Mouse (Mus musculus) kidney, embryonic 16.5 days (tissue): ENCODE measurements around the gene 1700001P01Rik. TPM values are rescaled to one million over a fixed set of nuclear protein-coding genes. Genes with fewer than 3 reads are reported as not detected.

Experiments used
- ATAC-seq: fragments of 200-750 bp; cut with Nextera tagmentation; 2 replicates; pipeline ENCODE4 v1.8.0; 2017; ENCODE audit warnings: moderate TSS enrichment; ENCODE audit not compliant: low FRiP score, low TSS enrichment
- H3K27ac ChIP-seq: fragments of 300-500 bp; sonication (generic); 2 replicates; pipeline ENCODE4 v1.5.1; 2014; ENCODE audit warnings: low read length
- H3K27me3 ChIP-seq: fragments of 300-500 bp; sonication (generic); 2 replicates; pipeline ENCODE4 v1.6.1; 2014; ENCODE audit warnings: low read length, control low read depth, mixed read lengths; ENCODE audit not compliant: insufficient read depth
- H3K36me3 ChIP-seq: fragments of 300-500 bp; sonication (generic); 2 replicates; pipeline ENCODE4 v1.6.1; 2014; ENCODE audit warnings: low read length, control low read depth, mixed read lengths; ENCODE audit not compliant: insufficient read depth
- H3K4me1 ChIP-seq: fragments of 300-500 bp; sonication (generic); 2 replicates; pipeline ENCODE4 v1.6.1; 2014; ENCODE audit warnings: low read length, control low read depth, mixed read lengths; ENCODE audit not compliant: insufficient read depth
- H3K4me2 ChIP-seq: fragments of 300-500 bp; sonication (generic); replicated peaks from 2 replicates; pipeline ENCODE4 v1.6.1; 2014; ENCODE audit warnings: low read depth, low read length
- H3K4me3 ChIP-seq: fragments of 300-500 bp; sonication (generic); 2 replicates; pipeline ENCODE4 v1.5.1; 2014; ENCODE audit warnings: mild to moderate bottlenecking, low read length
- H3K9ac ChIP-seq: fragments of 300-500 bp; sonication (generic); replicated peaks from 2 replicates; pipeline ENCODE4 v1.6.1; 2014; ENCODE audit warnings: low read length
- H3K9me3 ChIP-seq: fragments of 300-500 bp; sonication (generic); 2 replicates; pipeline ENCODE4 v1.6.1; 2016; ENCODE audit warnings: low read length, control low read depth
- WGBS: fragments of 180-500 bp; shearing (Covaris S2); extraction: QIAGEN DNeasy Blood & Tissue Kit; methylation state at CpG from one replicate; pipeline ENCODE4 v1.1.7; 2014; 5-methylcytosine and 5-hydroxymethylcytosine counted together
- polyA plus RNA-seq: library from polyadenylated mRNA; unstranded; fragments of >200 nt; fragmentation: Nextera tagmentation; extraction: Ambion mirVana; gene quantifications from 2 replicates; pipeline ENCODE4 v1.2.1, GENCODE M21; 2015

1700001P01Rik gene
- polyA plus RNA-seq, 1 experiment from 2014 or later: 0.27 TPM

DNA sequence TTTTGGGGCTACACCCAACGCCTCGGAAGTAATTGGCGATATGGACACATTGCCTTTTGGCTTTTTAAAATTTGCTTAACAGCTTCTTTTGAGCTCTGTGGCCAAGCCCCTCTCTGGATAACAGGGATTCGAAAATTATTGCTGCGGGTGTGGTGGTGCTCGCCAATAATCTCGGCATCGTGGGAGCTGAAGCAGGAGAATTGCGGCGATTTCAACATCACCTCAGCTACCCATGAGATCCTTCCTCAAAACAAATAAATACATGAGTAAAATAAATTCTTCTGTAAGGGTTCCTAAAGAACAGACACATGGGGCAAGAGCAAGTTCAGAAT lies 6.8 kb upstream of the 1700001P01Rik start:
- Histone ChIP-seq H3K9ac (peak overlapping the region; percentile 99), H3K4me3 (peak overlapping the region; percentile 100), H3K4me1 (peaks cover 21% of the 10 kb centered on the region), H3K4me2 (peak overlapping the region; percentile 72), H3K27me3 (no peaks in the 10 kb centered on the region), H3K36me3 (peaks cover 38% of the 10 kb centered on the region), H3K27ac (peak overlapping the region; percentile 95), H3K9me3 (no peaks in the 10 kb centered on the region)
- WGBS: under 1% methylated on average over 10 of the region's 10 CpGs
- peak; percentile 43; the same call in 1 of the 2 replicates for ATAC-seq

- Histone ChIP-seq H3K9me3 (no peaks in the 10 kb centered on the region), H3K4me3 (peak within 1 kb of the TSS; percentile 100), H3K36me3 (peaks cover 43% of the 10 kb centered on the region), H3K4me1 (peaks cover 21% of the 10 kb centered on the region), H3K9ac (peak within 1 kb of the TSS; percentile 99), H3K4me2 (peak within 1 kb of the TSS; percentile 75), H3K27ac (peak within 1 kb of the TSS; percentile 95), H3K27me3 (no peaks in the 10 kb centered on the region)
- peak; percentile 93 for ATAC-seq
- under 1% methylated on average over 67 of the region's 67 CpGs for WGBS
Observed at GRCm38 (mm10) chr11:97781832-97782563, 6.3 kb upstream of the 1700001P01Rik start, which contains the start of gene Rpl23. Gene Rpl23 (minus strand): TSS chr11:97782437.

DNA sequence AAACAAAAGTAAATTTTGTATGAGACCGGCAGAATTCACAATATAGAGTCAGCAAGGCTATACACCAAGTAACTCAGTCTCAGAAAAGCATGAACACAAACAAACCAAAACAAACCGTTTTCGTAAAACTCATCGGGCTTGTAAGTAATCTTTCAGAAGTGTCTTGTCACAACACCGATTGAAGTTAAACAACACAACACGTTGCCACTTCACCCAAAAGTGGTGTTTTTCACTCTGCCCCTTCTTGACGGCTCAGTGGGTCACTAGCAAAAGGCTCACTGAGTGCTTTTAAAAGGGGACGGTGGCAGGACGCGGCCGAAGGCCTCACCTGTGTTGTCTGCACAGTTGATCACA lies 5.7 kb upstream of the 1700001P01Rik start:
- under 1% methylated on average over 11 of the region's 11 CpGs for WGBS
- H3K9ac ChIP-seq: peak overlapping the region; percentile 99
- peaks cover 48% of the 10 kb centered on the region for H3K36me3 ChIP-seq
- H3K9me3 ChIP-seq: no peaks in the 10 kb centered on the region
- peaks cover 21% of the 10 kb centered on the region for H3K4me1 ChIP-seq
- H3K4me2 ChIP-seq: peak overlapping the region; percentile 75
- peak overlapping the region; percentile 100 for H3K4me3 ChIP-seq
- H3K27ac ChIP-seq: peak overlapping the region; percentile 95
- no peak for ATAC-seq
- H3K27me3 ChIP-seq: no peaks in the 10 kb centered on the region

DNA sequence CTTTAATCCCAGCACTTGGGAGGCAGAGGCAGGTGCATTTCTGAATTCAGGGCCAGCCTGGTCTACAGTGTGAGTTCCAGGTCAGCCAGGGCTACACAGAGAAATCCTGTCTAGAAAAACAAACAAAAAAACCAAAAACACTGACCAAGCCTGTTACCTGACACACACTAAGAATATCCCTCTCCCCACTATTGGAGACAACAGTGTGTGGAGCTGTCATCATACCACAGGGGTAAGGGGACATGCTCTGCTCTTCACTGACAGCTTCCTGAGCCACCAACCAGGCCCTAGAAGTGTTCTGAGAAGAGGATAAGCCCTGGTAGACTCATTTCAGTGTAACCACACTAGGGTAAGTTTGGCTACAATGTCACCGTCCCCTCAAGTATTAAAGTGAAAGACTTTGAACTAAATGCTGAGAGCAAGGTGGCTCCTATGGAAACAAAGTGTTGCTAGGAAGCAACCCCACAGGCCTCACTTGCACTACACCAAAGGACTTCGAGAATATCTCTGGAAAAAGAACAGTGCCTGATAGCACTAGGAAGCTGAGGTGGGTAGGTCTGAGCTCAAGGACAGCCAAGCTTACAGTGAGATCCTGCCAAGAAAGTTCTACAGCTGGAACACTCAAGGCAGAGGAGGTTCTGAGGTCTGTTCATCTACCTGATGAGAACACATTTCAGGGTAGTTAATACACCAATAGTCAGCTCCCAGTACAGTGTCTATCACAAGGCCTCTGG lies 4.4 kb upstream of the 1700001P01Rik start:
- no peaks in the 10 kb centered on the region for H3K27me3 ChIP-seq
- peaks cover 21% of the 10 kb centered on the region for H3K4me1 ChIP-seq
- H3K36me3 ChIP-seq: peaks cover 58% of the 10 kb centered on the region
- peak overlapping the region; percentile 75 for H3K4me2 ChIP-seq
- 78% methylated on average over 2 of the region's 2 CpGs for WGBS
- no peaks in the 10 kb centered on the region for H3K9me3 ChIP-seq
- peak overlapping the region; percentile 99 for H3K9ac ChIP-seq
- ATAC-seq: no peak
- H3K4me3 ChIP-seq: peak overlapping the region; percentile 100
- no peak overlapping the region for H3K27ac ChIP-seq

DNA sequence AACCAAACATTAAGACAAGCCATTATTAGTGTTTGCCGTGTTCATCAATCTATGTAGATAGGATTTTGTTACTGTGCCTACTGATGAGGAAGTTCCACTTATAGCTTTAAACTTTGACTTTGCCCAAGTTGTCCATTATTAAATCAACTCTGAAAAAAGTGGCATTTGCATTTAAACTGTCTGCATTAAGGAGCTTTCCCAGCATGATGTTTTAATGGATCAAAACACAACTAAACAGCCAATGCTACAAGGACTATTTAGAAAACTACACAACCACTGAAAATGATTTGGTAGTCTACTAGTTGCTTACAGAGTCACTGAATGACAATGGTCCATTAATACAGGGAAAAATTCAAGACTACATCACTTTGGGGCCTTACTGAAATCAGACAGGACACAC lies 3.2 kb upstream of the 1700001P01Rik start:
- H3K4me2 ChIP-seq: no peak overlapping the region
- H3K9ac ChIP-seq: no peak overlapping the region
- ATAC-seq: no peak
- H3K9me3 ChIP-seq: no peaks in the 10 kb centered on the region
- no peak overlapping the region for H3K4me3 ChIP-seq
- 89% methylated on average over 1 of the region's 1 CpGs for WGBS
- H3K27ac ChIP-seq: no peak overlapping the region
- H3K27me3 ChIP-seq: no peaks in the 10 kb centered on the region
- peaks cover 21% of the 10 kb centered on the region for H3K4me1 ChIP-seq
- H3K36me3 ChIP-seq: peaks cover 58% of the 10 kb centered on the region

DNA sequence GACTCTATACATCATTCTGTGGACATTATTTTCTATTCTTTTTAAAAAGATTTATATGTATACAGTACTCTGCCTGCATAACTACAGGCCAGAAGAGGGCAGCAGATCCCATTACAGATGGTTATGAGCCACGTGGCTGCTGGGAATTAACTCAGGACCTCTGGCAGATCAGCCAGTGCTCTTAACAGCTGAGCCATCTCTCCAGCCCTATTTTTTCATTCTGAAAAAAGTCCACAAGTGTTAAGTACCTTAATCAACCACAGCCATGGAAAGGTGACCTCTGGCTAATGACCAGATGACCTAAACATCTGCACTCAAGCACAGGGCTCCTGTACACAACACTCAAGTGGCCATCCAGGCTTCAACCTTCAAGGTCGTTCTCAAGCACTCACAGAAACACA lies 1.4 kb upstream of the 1700001P01Rik start:
- H3K9ac ChIP-seq: no peak overlapping the region
- no peaks in the 10 kb centered on the region for H3K27me3 ChIP-seq
- peaks cover 58% of the 10 kb centered on the region for H3K36me3 ChIP-seq
- no peaks in the 10 kb centered on the region for H3K9me3 ChIP-seq
- 49% methylated on average over 2 of the region's 2 CpGs for WGBS
- H3K4me3 ChIP-seq: no peak overlapping the region
- no peak overlapping the region for H3K27ac ChIP-seq
- peaks cover 18% of the 10 kb centered on the region for H3K4me1 ChIP-seq
- no peak overlapping the region for H3K4me2 ChIP-seq
- peak; percentile 43 for ATAC-seq

DNA sequence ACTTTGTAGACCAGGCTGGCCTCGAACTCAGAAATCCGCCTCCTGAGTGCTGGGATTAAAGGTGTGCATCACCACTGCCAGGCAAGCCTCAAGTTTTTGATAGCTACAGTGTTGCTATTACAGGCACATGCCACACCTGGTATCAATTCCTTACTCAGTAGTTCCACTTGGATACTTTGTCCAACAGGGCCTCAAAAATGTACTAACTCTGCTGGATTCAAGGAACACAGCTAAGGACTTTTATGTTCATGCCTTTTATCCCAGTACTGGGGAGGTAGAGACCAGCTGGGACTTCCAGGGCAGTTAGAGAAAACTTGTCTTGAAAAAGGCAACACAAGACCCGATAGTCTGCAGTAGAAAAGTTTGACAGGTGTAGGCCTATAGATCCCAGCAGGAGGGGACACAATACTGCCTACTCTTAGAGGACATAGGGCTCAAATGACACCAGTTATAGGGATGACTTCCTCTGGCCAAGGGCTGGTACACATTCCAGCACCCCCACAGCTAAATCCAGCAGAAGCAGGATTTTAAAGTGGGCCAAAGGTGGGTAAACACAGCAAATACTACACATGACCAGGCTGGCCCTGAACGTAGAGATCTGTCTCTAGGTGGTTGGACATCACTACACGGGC lies 895 bp upstream of the 1700001P01Rik start:
- Histone ChIP-seq H3K4me2 (no peak overlapping the region), H3K9ac (no peak overlapping the region), H3K9me3 (no peaks in the 10 kb centered on the region), H3K4me1 (peaks cover 18% of the 10 kb centered on the region), H3K36me3 (peaks cover 58% of the 10 kb centered on the region), H3K27ac (no peak overlapping the region), H3K4me3 (no peak overlapping the region), H3K27me3 (no peaks in the 10 kb centered on the region)
- ATAC-seq: peak; percentile 52; the same call in 1 of the 2 replicates
- 63% methylated on average over 5 of the region's 5 CpGs for WGBS

- Histone ChIP-seq H3K27me3 (no peaks in the 10 kb centered on the region), H3K4me2 (no peak overlapping the region), H3K4me3 (no peak overlapping the region), H3K9ac (no peak overlapping the region), H3K4me1 (peaks cover 8% of the 10 kb centered on the region), H3K9me3 (no peaks in the 10 kb centered on the region), H3K27ac (no peak overlapping the region), H3K36me3 (peaks cover 46% of the 10 kb centered on the region)
- 79% methylated on average over 13 of the region's 13 CpGs for WGBS
- ATAC-seq: no peak
Observed at GRCm38 (mm10) chr11:97775186-97775585, 532 bp downstream of the 1700001P01Rik start.

- H3K4me1 ChIP-seq: no peaks in the 10 kb centered on the region
- 78% methylated on average over 14 of the region's 14 CpGs for WGBS
Observed at GRCm38 (mm10) chr11:97771410-97771809, 4.3 kb downstream of the 1700001P01Rik start.

More at GRCm38 (mm10) chr11:97771410-97771809, 4.3 kb downstream of the 1700001P01Rik start:
- no peak for ATAC-seq
- no peak overlapping the region for H3K9ac ChIP-seq
- H3K27me3 ChIP-seq: no peaks in the 10 kb centered on the region
- H3K36me3 ChIP-seq: peaks cover 9% of the 10 kb centered on the region
- no peak overlapping the region for H3K27ac ChIP-seq
- H3K4me3 ChIP-seq: no peak overlapping the region
- no peak overlapping the region for H3K4me2 ChIP-seq
- no peaks in the 10 kb centered on the region for H3K9me3 ChIP-seq
